ENCODE assay signal across 8 mouse cellular contexts in the genomic region with DNA sequence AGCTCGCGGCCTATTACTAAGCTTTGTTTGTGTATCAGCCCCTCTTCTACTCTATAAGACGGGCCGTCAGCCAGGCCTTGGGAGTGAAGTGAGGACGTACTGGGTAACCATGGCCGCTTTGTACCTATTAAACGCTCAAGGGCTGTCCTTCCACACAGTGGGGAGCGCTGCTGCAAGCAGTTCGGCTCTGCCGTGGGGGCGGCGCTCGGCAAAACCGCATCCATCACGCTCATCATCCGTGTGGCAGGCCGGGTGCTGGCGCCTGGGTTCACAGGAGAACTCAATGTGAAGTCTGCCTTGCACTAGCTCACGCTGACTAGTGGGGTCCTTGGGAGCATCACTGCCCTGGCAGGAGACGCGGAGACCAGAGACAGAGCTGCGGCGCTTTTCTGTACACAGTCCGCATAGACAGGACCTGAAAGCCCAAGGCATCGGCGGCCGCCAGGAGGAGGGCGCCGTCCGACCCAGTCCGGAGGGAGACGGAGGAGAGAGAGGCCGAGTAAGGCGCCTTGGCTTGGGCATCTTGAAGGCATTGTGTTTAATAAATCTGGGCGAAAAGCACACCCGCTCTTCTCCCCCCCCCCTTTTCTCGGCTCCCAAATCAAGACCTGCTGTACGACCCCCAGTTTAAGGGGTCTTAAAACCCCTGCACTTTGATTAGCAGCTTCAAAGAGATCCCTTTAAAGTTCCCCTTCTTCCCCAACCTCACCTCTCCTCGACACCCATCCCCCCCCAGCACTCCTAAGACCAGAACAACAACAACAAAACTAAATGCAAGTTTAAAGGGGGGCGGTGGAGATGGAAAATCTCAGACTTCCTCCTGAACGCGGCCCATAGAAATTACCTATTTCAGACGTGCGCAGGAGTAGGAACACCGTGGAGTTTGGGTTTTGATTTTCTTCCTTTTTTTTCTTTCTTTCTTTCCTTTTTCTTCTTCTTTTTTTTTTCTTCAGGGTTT. TPM values are rescaled to one million over a fixed set of nuclear protein-coding genes. Genes with fewer than 3 reads are reported as not detected.
DNase-seq lines count a peak whose midpoint lies in the region; ATAC-seq and TF ChIP-seq lines count a peak whose summit lies in the region.

No protein-coding gene starts in this region.

- no peaks in the 10 kb centered on the region for H3K36me3 ChIP-seq in spleen, adult 2 months (ENCODE audit: control insufficient read depth, insufficient read depth, low read length)
- no peaks in the 10 kb centered on the region for H3K36me3 ChIP-seq in intestine, postnatal 0 days (ENCODE audit: control insufficient read depth, insufficient read depth)
- H3K36me3 ChIP-seq in liver, embryonic 16.5 days (ENCODE audit: control insufficient read depth, insufficient read depth): no peaks in the 10 kb centered on the region

- peaks cover 17% of the 10 kb centered on the region for H3K4me1 ChIP-seq in spleen, adult 2 months (ENCODE audit: control insufficient read depth, insufficient read depth, insufficient read length)
- H3K4me1 ChIP-seq in intestine, postnatal 0 days (replicated peaks; ENCODE audit: control insufficient read depth, insufficient read depth, low read length): peaks cover 38% of the 10 kb centered on the region; the same call in 1 of the 2 replicates
- H3K4me1 ChIP-seq in liver, embryonic 16.5 days (ENCODE audit: control insufficient read depth, low read depth, low read length): peaks cover 40% of the 10 kb centered on the region

- no peak overlapping the region for H3K27ac ChIP-seq in spleen, adult 2 months (ENCODE audit: insufficient read depth, low read length)
- H3K27ac ChIP-seq in intestine, postnatal 0 days (ENCODE audit: low read depth, low read length): no peak overlapping the region
- H3K27ac ChIP-seq in liver, embryonic 16.5 days (ENCODE audit: low read length): no peak overlapping the region

- intact Hi-C loops in gastrocnemius, postnatal 14 days (cut with DNase I; ENCODE audit: low total_unique reads): loop anchor here (10.0 kb wide), 1 partner anchor 275 kb away; no protein-coding TSS in a partner anchor

- no peak overlapping the region for H3K9ac ChIP-seq in intestine, postnatal 0 days (ENCODE audit: low read depth, low read length)
- H3K9ac ChIP-seq in liver, embryonic 16.5 days (ENCODE audit: low read depth, low read length): no peak overlapping the region

- ATAC-seq in intestine, postnatal 0 days: no peak
- ATAC-seq in liver, embryonic 16.5 days (ENCODE audit: low read depth): no peak

- WGBS in spleen, adult 2 months: 2% methylated on average over 44 of the region's 45 CpGs
- WGBS in intestine, postnatal 0 days: 3% methylated on average over 45 of the region's 45 CpGs
- WGBS in liver, embryonic 16.5 days (ENCODE audit: insufficient replicate concordance): under 1% methylated on average over 45 of the region's 45 CpGs

- peaks cover 3% of the 10 kb centered on the region for H3K27me3 ChIP-seq in spleen, adult 2 months (ENCODE audit: control insufficient read depth, insufficient read depth, low read length)
- 0 out of 2 replicates have a peak, but pooled peaks cover 3% of the 10 kb centered on the region for H3K27me3 ChIP-seq in intestine, postnatal 0 days (replicated peaks; ENCODE audit: control insufficient read depth, insufficient read depth, low read length)
- H3K27me3 ChIP-seq in liver, embryonic 16.5 days (ENCODE audit: control insufficient read depth, insufficient read depth, low read depth, low read length): peaks cover 74% of the 10 kb centered on the region

- peak overlapping the region; percentile 31; the same call in 1 of the 2 replicates for H3K4me3 ChIP-seq in spleen, adult 2 months (ENCODE audit: extremely low read depth, insufficient read depth, insufficient read length)
- H3K4me3 ChIP-seq in intestine, postnatal 0 days (ENCODE audit: low read depth, low read length): peak overlapping the region; percentile 25
- peak overlapping the region; percentile 7 for H3K4me3 ChIP-seq in liver, embryonic 16.5 days (ENCODE audit: low read depth, low read length)

- H3K4me2 ChIP-seq in intestine, postnatal 0 days (replicated peaks; ENCODE audit: low read depth): peak overlapping the region; percentile 60
- H3K4me2 ChIP-seq in liver, embryonic 16.5 days (ENCODE audit: low read depth, low read length): peak overlapping the region; percentile 38

- no peaks in the 10 kb centered on the region for H3K9me3 ChIP-seq in intestine, postnatal 0 days (ENCODE audit: control insufficient read depth)
- no peaks in the 10 kb centered on the region for H3K9me3 ChIP-seq in liver, embryonic 16.5 days (replicated peaks; ENCODE audit: control insufficient read depth, low read length)

- TF ChIP-seq POLR2A in spleen, adult 2 months (IDR thresholded peaks at IDR 0.05; ENCODE audit: low read depth, low read length): no peak

- peak in 1 of 2 experiments; percentile 20 for DNase-seq in spleen, adult 2 months (ENCODE audit: low read depth in 1 of 2, low spot score in 2 of 2)
- no peak for DNase-seq in spleen, postnatal 14 days (ENCODE audit: low spot score in 2 of 2)
- DNase-seq in cerebellum, adult 8-10 months: peak; percentile 62
- peak; percentile 37 for DNase-seq in gastrocnemius, postnatal 14 days
- DNase-seq in ovary, postnatal 14 days (ENCODE audit: low spot score): peak; percentile 40
- peak; percentile 69 for DNase-seq in yolk sac, embryonic 10.5 days (ENCODE audit: low spot score)

- TF ChIP-seq CTCF in spleen, adult 2 months (IDR thresholded peaks at IDR 0.05; ENCODE audit: extremely low read depth, insufficient read depth, insufficient read length, insufficient replicate concordance): no peak
- TF ChIP-seq CTCF in intestine, postnatal 0 days (IDR thresholded peaks at IDR 0.05; ENCODE audit: low read depth): peak; percentile 57

RNA-seq across cellular contexts. Expression of a gene that starts 2.6 kb away (rescaled TPM):
- polyA plus RNA-seq in spleen, adult 2 months (2012; rRNA removed): 85.4 and 104 TPM in 2 replicates
- total RNA-seq in gastrocnemius, postnatal 14 days (2021): 10 to 100 TPM; 12.5 to 14.2 TPM
- polyA plus RNA-seq in intestine, postnatal 0 days (2015; fragmentation: Nextera tagmentation; extraction: Ambion mirVana): 24.3 and 28.6 TPM in 2 replicates
- 3.0 and 3.6 TPM in 2 replicates for polyA plus RNA-seq in liver, embryonic 16.5 days (2015; fragmentation: Nextera tagmentation; extraction: Ambion mirVana)

Comparison
In these comparisons a context has a peak if more than half of its experiments do, and no peak if none do; other contexts are left out.
1. DNase-seq: peak in cerebellum, adult 8-10 months (single experiment), gastrocnemius, postnatal 14 days (single experiment), ovary, postnatal 14 days (single experiment) and yolk sac, embryonic 10.5 days (single experiment); none in spleen, postnatal 14 days (0 of 2).
2. Peak in every context shown above with its lines, with median percentiles within 50 percentile points of each other: H3K4me3 ChIP-seq.